In the genomic region with DNA sequence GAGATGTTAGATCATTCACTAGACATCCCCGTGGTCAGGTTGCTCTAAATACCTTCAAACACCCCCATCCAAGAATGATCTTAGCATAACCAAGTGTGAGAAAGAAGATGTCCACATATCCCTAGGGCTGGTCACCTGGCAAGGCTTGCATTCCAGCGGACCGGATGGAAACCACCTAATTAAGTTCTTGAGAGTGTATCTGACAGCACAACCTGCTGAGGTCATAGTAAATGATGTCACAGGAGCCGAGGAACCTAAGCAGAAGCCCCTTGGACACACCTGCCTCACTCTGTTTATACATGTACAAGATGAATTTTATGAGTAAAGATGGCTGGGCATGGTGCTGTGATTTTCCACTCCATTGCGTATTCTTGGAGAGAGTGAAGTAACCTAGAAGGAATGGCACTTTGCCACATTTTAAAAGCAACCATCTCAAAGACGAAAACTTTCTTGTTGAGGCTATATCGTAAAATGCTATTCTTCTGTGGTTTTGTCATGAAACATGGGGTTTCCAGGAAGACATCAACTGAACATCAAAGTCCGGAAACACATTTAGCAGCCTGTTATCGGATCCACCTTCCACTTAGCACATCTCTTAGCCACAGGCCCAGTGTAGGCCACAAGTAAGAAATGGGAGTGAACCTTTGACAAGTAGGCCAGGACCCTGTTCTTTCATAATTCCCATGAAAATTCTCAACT, we compare ENCODE assay signal across 19 mouse cellular contexts. TPM values are rescaled to one million over a fixed set of nuclear protein-coding genes. Genes with fewer than 3 reads are reported as not detected.
DNase-seq lines count a peak whose midpoint lies in the region; ATAC-seq and TF ChIP-seq lines count a peak whose summit lies in the region.
"Had no signal": no experiment of that assay in that cellular context is flagged by ENCODE, and none has a peak within 500 bp of the region (broad histone marks: within the 10 kb centered on the region; RNA-seq: fewer than 3 reads in every experiment).

No protein-coding gene starts in this region.

- no peaks in the 10 kb centered on the region for H3K9me3 ChIP-seq in megakaryocyte, embryonic 14.5 days
- H3K9me3 ChIP-seq: embryonic facial prominence, embryonic 12.5 days; limb, embryonic 15.5 days; neural tube, embryonic 13.5 days had no signal

- peak; percentile 67 for ATAC-seq in common myeloid progenitor, adult 5-6 weeks (replicated peaks; ENCODE audit: low read depth, poor library complexity, severe bottlenecking)
- ATAC-seq in frontal cortex, adult (ENCODE audit: low TSS enrichment) = no peak
- ATAC-seq: forebrain, embryonic 16.5 days; lung, postnatal 0 days had no signal

- no peaks in the 10 kb centered on the region; the same call in 1 of the 2 replicates for H3K79me2 ChIP-seq in liver, adult 2 months (ENCODE audit: control insufficient read depth, insufficient read depth, low read length)

- H3K4me3 ChIP-seq in liver, adult 2 months (ENCODE audit: insufficient read depth, low read depth, low read length) = no peak overlapping the region
- H3K4me3 ChIP-seq in megakaryocyte, embryonic 14.5 days (replicated peaks) = peak overlapping the region; percentile 33
- H3K4me3 ChIP-seq: embryonic facial prominence, embryonic 12.5 days; gastrocnemius, adult 2 months; heart, adult 2 months; limb, embryonic 15.5 days; neural tube, embryonic 13.5 days had no signal

- 93% methylated on average over 9 of the region's 9 CpGs for WGBS in liver, adult 2 months

- no peak for TF ChIP-seq POLR2A in liver, adult 2 months (IDR thresholded peaks at IDR 0.05; ENCODE audit: extremely low read depth, insufficient read depth, low read length)

- DNase-seq in liver, adult 2 months (ENCODE audit: extremely low read depth, low read depth, low spot score) = peak; percentile 9
- DNase-seq in liver = no peak
- peak; percentile 85 for DNase-seq in CD4-positive helper T cell, adult 2 months (ENCODE audit: low read depth, low spot score)
- no peak for DNase-seq in adrenal gland, postnatal 25 days
- DNase-seq in adrenal gland, adult 8-10 months = no peak
- DNase-seq: adrenal gland, adult 2 months; cerebellum, adult 18-20 months; gastrocnemius, adult 2 months; heart, adult 2 months; kidney, adult 9 months; spleen, adult 18-20 months had no signal

- no peak for TF ChIP-seq CTCF in liver, adult 2 months (IDR thresholded peaks at IDR 0.05; ENCODE audit: low read depth, low read length)

- no peak overlapping the region for H3K9ac ChIP-seq in liver, adult 2 months (ENCODE audit: low read depth, low read length)
- H3K9ac ChIP-seq: embryonic facial prominence, embryonic 12.5 days; limb, embryonic 15.5 days; neural tube, embryonic 13.5 days had no signal

- peaks cover 65% of the 10 kb centered on the region for H3K36me3 ChIP-seq in liver, adult 2 months (ENCODE audit: control insufficient read depth, insufficient read depth, low read length)
- H3K36me3 ChIP-seq in megakaryocyte, embryonic 14.5 days (replicated peaks; ENCODE audit: low read length) = peaks cover 30% of the 10 kb centered on the region
- H3K36me3 ChIP-seq: embryonic facial prominence, embryonic 12.5 days; limb, embryonic 15.5 days; neural tube, embryonic 13.5 days had no signal

- H3K27me3 ChIP-seq in liver, adult 2 months (ENCODE audit: control insufficient read depth, insufficient read depth, low read length) = no peaks in the 10 kb centered on the region
- H3K27me3 ChIP-seq in megakaryocyte, embryonic 14.5 days (replicated peaks) = no peaks in the 10 kb centered on the region
- H3K27me3 ChIP-seq: embryonic facial prominence, embryonic 12.5 days; limb, embryonic 15.5 days; neural tube, embryonic 13.5 days had no signal

- no peak overlapping the region for H3K27ac ChIP-seq in liver, adult 2 months (replicated peaks; ENCODE audit: insufficient read depth, low read depth, low read length)
- H3K27ac ChIP-seq: embryonic facial prominence, embryonic 12.5 days; gastrocnemius, adult 2 months; heart, adult 2 months; limb, embryonic 15.5 days; neural tube, embryonic 13.5 days had no signal

- no peaks in the 10 kb centered on the region for H3K4me1 ChIP-seq in liver, adult 2 months (ENCODE audit: control insufficient read depth, insufficient read depth, low read length)
- peaks cover 89% of the 10 kb centered on the region for H3K4me1 ChIP-seq in megakaryocyte, embryonic 14.5 days
- H3K4me1 ChIP-seq: embryonic facial prominence, embryonic 12.5 days; limb, embryonic 15.5 days; neural tube, embryonic 13.5 days had no signal

RNA-seq across cellular contexts. Expression of a gene that starts 16.1 kb away (rescaled TPM):
- total RNA-seq in liver, adult 2 months (2014; rRNA removed) = 0.07 TPM in 1 of 2 replicates, not detected in the other
- 0.06 and 0.15 TPM in 2 replicates for polyA plus RNA-seq in liver, adult 2 months (2012; rRNA removed)
- 3.0 and 3.6 TPM in 2 replicates for total RNA-seq in common myeloid progenitor, adult 5-6 weeks (2017)
- polyA plus RNA-seq in megakaryocyte, embryonic 14.5 days (2012; ENCODE audit: insufficient read depth, low replicate concordance) = 8.9 and 20.6 TPM in 2 replicates
- not detected in 2 replicates for total RNA-seq in adrenal gland, postnatal 25 days (2021)
- total RNA-seq in adrenal gland, adult 8-10 months (2022) = under 1 TPM in 1 of 4 experiments, not detected in 3; 0.10 TPM
- total RNA-seq: gastrocnemius, adult 2 months had no signal

Comparison
In these comparisons a context has a peak if more than half of its experiments do, and no peak if none do; other contexts are left out.
1. DNase-seq: peak in liver, adult 2 months (single experiment) and CD4-positive helper T cell, adult 2 months (single experiment); none in liver (single experiment), adrenal gland, postnatal 25 days (single experiment) and adrenal gland, adult 8-10 months (single experiment).